Mouse (Mus musculus): Measurements from ENCODE around the gene Thada. TPM values are rescaled to one million over a fixed set of nuclear protein-coding genes. Genes with fewer than 3 reads are reported as not detected.

Gene Thada
- 2.2 and 2.9 TPM in 2 replicates for polyA plus RNA-seq (2012)

DNA sequence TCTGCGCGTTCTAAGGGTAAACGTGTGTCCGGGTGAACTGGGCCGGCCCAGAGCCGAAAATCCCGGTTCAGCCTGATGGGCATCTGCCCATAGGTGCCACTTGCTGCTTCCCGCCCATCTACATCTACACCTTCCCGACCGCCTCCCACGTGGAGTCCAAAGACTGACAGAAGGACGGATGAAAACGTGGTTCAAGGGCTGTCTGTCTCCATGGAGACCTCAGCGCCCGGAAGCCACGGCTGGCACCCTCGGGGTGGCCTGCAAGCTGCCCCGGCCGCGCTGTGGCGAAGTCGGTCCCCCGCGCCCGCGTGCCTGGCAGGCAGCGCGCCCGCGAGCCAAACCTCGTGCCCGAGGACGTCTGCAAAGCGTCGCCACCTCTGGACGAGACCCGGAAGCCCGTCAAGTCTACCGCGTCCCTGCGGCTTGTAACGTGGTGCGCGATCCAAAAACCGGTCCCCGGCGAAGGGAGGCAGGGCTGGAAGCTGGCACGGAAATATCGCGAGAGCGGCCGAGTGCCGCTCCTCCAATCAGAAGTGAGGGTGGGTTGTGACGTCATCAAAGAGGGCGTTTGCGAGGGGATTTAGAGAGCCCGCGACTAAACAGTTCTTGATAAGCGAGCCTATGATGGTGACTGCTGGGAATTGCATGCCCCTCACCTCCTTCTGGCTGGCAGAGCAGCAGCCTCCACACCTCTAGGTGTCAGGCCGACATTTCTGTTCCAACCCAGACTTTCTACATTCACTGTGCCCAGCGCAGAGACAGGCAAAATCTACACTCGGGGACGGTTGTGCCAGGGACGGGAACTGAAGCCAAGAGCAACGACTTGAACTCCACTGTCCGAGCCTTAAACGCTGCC lies at the start of gene Thada:
TSS of gene Thada (minus strand) at position 453 of the 856 bp plus-strand sequence.

DNA sequence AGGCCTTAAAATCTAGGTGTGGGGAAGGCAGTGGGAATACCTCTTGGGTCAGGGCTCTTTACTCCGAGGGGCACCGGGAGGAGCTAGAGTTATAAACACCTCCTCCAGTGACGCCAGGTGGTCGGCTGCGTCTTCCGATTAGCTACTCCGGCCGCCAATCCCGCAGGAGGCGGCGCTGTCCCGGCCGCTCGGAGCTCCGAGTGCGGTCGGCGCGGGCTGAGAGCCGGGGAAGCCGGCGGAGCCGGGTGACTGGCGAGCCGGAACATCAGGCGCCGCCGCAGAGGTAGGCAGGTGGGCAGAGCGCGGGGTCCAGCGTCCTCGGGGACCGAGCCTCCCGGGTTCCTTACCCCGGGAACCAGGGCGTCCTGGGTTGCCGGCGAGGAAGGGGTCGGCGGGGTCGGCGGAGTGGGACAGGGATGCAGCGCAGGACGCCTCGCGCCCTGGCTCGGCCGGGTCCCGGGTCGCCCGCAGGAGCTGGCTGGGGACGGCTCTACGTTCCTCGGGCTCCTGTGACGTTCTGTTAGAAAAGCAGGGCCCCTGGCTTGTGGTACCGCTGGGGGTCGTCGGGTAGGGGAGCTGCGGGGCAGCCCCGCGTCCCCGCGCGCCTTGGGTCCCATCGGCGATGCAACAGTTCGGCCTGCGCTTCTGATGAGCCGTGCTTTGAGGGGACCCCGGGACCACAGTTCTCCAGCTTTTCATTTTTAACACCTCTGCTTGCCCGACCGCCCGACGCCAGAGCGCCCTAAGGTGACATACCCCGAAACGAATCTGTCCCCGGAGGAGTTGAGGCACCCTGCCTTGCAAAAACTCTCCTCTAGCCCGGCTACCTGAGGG lies 45.9 kb upstream of the Thada start, which contains the start of gene Plekhh2:
TSS of gene Plekhh2 (plus strand) at position 214 of the 834 bp plus-strand sequence.

DNA sequence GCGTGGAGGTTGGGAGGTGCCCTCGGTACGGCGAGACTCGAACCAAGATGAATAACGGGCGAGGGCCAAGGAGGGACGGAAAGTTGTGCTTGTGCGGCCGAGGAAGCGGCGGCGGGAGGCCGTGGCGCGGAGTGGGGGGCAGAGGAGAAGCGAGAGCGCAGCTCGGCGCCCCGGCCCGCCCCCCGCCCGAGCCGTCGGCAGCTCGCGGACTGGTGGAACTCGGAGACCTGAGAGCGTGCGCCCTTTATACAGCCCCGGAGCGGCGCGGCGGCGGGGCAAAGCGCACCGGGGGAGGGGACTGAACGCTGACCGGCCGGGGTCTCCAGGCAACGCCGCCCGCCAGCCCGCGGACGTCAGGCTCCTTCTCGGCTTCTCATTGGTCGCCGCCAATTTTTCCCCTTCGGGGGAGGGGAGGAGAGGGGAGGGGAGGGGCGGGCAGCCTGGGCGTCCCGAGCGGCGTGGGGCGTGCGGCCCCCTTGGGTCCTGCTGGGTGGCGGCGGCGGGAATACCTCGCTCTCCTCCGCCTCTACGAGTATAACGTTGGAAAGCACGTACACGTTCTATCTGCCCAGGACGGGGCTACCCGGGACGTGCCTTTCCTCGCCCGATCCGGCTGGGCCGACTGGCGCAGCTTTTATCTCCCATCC lies 278.2 kb downstream of the Thada start, which contains the start of gene Zfp36l2:
TSS of gene Zfp36l2 (minus strand) at position 221 of the 647 bp plus-strand sequence.

Other genes starting within 250 kb of the Thada start
- gene Plekhh2, start 45.7 kb upstream of the Thada start, polyA plus RNA-seq (2012), result 0.02 and 0.07 TPM in 2 replicates
- 3.3 and 3.5 TPM in 2 replicates for gene Dync2li1, start 160.3 kb upstream of the Thada start, polyA plus RNA-seq (2012)
- not detected in 2 replicates for gene Abcg8, start 210.1 kb upstream of the Thada start, polyA plus RNA-seq (2012)
- gene Abcg5, start 216.8 kb upstream of the Thada start, polyA plus RNA-seq (2012), result not detected in 2 replicates